Mouse (Mus musculus) megakaryocyte progenitor cell, adult 5-6 weeks (primary cell): ENCODE measurements at regions not wholly inside any gene's neighbourhood (a gene's known extent, or its start where the extent isn't known, plus 50 kb on each side); places are given as distances from the start of the nearest gene placed in this dataset.

ENCODE experiments used
- ATAC-seq: replicated peaks from 2 replicates; pipeline ENCODE4 v1.8.0; 2016; ENCODE audit warnings: mild to moderate bottlenecking, moderate TSS enrichment, inconsistent platforms; ENCODE audit not compliant: poor library complexity

DNA sequence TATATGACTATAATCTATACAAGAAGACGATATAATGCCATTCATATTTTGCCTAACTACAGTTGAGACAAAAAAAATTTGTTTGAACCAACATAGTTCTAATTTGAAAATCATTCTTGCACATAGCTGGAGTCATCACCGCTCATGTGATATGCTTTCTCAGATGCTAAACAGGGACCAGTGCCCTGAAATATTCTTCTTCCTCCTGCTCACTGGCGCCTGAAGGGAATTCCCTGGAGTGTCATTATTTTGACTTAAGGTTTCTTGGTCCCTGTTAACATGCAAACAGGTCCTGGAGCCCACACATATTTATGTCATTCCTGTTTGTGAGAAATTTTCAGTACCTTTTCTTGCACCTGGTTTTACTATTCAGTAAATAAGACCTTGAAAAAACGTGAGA, 177.5 kb upstream of the Syt1 start:
- ATAC-seq, result no peak

DNA sequence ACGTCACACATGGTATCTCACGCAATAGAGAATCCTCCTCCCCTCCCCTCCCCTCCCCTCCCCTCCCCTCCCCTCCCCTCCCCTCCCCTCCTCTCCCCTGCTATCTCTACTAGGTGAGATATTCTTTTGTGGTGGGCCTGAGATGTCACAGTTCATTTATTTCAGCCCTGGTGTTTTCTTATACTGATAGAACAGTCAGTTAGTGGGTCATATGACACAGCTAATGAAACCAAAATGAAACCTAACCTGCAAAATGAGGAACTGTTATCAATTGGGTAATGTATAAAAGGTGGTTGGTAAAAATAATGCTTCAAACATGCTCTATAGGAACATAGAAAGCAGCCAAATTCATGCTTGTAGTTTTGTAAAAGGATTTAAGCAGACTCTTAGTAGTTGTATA, 174.5 kb upstream of the Syt1 start:
- no peak for ATAC-seq

DNA sequence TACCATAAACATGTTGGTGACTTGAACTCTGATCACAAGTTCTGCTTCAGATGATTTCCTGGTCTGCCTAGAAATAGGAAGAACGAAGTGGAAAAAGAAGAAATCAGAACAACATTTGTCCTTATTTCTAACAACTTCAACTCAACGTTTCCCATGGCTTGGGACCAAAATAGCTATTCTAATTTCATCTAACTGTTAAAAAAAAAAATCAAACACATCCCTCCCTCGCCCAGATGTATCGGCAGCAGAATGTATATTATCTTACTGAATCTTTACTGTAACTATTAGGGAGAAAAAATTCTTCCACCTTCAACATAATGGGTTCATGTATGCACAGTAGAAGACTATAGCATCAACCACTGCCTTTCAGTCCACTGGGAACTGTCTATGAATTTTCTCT, 169.7 kb upstream of the Syt1 start:
- no peak for ATAC-seq

DNA sequence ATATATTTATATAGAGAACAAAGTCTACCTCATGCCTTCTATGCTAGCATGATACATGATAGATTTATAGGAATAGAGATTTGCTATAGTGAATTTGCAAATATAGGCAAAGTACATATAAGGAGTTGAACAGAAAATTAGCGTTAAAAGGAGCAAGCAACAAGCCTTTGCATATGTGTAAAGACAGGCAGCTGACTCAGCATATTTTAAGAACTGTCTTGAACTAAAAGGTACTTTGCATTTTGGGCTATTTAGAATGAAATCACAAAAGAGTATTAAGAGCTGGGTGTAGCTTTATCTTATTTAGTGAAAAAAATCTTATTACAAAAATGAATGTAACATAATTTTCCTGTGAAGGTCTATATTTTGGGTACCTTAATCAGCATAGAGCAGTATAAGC, 149.9 kb upstream of the Syt1 start:
- no peak for ATAC-seq

DNA sequence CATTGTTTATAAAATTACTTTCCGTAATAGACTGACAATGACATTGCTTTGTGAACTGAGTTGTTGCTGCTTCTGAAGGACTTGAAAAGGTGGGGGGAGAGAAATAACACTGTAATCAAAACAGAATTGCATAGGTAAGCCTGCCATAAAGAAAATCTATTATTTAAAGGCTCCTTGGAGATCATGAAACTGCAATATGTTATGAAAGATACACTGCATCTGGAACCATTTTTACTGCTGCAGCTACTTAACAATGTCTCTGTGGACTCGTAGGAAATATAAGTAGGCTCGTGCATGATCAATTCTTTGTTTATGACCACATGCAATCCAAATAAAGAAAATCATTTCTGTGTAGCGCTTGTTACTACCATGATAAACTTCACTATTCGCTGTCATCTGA, 145.0 kb upstream of the Syt1 start:
- ATAC-seq, result no peak

DNA sequence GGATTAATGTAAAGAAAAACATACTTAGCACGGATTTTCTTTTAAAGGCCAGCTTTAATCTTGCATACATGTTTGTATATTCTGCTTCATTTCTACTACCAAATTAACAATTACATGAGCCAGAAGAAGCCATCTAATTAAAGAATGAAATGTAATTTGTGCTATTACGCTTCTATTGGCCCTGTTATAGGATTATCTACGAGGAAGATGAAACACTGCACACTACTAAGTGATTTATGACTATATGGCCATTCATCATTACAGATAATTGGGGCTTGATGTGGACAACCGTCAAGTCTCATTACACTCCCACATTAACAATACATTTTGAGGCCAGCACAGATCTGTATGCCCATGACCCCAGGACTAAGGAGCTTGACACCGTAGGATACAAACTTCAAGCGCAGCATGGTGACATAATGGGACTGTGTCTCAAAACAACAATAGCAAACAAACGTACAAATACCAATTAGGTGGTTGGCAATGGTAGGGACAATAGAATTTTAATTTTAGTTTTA, 129.7 kb upstream of the Syt1 start:
- no peak for ATAC-seq

DNA sequence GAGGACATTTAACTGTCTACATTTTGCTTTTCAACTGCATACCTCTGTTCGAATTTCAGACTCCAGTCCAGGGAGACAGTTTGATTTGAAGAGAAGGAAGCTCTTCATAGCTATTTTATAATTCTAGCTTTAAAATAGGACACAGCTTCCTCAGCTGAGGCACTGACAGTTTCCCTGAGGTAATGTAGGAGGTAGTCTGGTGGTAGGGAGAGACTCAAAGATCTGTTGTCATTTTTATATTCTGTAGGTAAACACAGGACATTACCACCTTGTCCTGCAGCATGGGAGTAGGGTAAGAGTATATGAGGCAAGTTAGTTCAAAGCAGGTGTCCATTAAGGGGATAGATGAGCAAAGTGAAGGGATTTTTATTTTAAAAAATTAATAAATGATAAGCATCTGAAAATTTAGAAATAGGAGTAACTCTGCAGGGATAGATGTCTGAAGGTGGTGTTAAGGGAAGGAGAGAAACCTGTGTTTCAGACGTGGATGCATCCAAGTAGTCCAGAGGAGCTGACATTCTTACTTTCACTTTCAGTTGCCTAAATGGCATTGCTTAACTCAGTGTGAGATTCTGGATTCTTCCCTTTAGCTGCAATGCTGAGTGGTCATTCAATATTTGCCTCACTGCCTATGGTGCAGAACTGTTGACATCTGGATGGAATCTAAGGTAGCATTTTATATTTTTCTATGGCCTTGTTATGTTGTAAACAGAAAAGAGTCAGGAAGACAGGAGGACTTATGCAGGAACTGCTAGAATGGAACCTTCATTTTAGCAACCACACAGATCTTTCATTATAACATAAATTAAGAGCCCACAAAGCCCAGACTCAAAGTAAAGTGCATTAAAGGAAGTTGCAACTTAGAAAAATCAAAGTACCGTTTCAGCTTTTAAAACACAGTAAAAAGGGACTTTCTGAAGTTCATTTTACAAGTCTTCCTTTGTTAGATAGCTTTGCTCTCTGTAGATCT, 126.3 kb upstream of the Syt1 start:
- ATAC-seq, result peak; percentile 87

DNA sequence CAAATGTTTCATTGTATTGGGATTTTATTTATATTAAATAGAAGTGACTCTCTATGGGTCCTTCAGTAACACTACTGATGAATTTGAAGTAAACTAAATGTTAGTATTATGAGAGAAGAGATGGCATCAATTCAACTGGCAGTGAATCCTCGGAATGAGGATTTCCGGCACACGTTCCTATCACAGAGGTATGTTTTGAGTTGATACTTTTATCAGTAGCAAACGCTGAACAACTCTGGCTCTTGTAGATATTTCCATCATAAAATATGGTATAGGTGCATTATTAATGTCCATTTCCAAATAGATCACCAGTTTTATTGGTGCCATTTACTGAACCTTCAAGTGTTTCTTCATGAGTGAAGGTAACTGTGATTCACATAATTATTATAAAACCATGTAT, 123.7 kb upstream of the Syt1 start:
- no peak for ATAC-seq

DNA sequence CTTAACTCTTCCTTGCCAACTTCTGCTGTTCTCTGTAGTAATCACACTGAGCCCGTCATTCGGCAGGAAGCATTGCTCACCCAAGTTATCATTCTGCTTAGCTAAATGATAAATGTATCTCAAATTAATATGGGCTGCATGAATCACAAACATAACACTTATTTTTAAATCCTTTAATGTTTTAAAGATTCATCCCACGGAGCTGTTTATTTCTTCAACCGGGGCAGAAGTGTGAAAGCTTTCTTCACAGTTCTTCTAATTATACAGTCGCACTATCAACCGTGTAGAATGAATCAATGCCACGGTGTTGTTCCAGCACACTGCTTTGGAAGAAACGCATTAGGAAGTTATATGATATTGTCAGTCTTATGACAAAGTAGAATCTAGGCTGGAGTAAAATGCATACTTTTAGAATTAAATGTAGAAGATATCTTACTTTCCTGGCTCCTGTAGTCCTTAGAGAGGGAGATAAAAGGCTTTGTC, 121.3 kb upstream of the Syt1 start:
- no peak for ATAC-seq

DNA sequence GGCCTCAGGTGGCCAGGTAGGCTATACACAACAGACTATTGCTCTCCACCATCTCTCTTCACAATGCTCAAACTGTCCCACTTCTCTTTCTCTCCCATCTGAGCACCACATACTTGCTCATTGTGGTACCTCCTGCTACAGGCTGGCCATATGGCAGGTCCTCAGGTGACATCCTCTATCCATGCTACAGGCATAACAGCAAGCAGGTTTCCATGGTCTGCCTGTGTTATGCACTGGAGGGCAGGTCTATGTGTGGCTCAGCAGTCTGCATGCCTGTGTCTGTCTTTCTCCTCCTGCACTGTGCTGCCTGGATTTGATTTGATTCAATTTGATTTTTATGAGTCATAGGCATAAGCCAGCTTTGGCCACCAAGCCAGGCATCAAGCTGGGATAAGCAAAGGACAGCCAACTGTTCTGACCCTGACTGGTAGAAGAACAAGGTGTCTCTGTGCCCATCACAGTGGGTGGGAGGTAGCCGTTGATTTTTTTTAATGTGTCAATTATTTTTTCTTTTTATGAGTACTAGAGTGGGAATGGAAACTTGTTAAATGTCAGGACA, 118.8 kb upstream of the Syt1 start:
- no peak for ATAC-seq

DNA sequence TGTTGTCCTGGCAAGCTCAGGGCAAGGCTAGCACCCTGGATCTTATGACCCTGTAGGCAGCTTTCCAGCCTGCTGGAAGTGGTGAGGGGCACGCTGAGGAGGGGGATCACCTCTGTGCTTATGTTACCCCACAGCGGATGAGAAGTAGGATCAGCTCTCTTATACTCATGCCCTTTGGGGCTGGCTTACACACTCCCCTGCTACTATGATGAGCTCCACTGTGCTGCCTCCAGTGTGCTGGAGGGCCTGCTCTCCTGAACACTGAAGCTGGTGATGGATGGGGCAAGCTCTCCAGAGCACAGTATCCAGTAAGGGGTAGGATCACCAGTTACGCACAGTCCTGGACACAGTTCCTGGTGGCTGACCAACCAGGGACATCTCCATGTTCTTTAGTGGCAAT, 118.3 kb upstream of the Syt1 start:
- no peak for ATAC-seq

DNA sequence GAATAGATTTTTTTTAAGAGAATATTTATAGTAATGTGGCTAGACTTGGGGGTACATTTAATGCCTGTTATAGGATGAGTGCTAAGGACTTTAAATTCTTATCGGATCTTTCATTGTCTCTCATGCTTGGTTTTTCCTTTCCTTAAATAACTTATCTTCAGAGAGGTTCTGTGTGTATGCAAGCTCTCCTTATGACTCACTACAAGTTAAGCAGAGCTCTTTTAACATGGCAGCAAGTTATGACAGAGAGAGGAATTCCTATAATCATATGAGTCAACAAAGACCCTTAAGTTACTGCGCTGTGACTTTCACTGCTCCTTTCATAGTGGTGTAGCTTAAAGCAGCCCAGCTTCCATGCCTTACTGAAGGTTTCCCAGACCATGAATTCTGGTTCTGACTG, 115.9 kb upstream of the Syt1 start:
- ATAC-seq, result no peak

DNA sequence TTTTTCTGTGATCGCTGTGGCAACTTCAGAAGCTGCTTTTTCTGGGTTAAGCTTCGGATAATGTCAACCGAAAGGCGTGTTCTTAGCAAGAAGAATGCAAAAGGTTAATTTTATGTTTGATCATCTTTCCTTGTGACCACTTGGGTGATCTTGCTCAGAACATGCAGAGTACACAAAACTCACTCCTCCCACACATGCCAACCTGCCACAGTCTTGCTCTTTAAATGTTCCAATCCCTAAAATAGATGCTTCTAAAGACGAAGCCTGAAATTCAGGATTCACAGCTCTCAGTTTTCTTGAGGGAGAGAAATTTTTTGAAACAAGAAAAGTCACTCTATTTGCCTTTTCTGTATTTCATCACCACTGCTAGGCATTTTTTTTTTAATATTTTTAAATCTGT, 106.4 kb upstream of the Syt1 start:
- ATAC-seq, result no peak

DNA sequence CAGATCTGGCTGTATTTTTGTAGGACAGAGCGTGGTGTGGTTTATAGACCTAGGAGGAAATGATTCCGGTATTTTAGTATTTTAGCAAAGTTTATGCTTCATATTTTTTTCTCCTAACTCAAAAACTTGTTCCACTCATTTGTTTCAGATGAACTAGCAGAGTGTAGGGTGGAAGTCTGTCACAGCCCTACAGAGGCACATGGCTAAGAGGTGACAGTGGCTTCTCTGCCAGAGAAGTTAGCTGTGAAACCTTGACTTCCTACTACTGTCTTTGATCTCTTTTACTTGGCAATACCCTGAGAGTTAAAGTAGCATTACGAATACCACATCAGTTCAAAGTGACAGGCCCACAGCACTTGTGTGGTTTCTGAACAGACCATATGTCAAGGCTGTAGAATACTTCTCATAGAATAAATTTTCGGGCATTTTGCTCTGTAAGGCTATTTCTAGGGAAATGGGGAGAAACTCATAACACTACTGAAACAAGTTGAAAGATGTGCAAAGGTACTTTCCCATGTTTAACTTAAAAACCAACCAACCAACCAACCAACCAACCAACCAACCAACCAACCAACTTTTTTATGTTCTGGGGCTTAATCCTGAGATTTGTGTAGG, 104.3 kb upstream of the Syt1 start:
- no peak for ATAC-seq

DNA sequence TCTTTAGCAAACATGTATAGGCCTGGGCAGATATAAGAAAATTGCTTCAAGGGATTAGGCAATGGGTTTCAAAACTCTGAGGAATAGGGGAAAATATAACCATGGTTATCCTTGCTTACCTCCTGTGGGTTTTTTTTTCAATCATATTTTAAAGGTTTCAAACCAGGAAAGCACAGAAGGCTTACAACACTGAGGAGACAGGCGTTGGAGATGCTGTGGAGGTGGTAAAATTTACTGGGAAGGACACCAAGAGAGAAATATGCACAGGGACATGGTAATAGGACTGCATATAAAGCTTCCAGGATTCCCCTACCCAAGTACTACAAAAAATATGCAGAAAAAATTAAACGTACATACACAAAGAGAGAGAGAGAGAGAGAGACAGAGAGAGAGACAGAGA, 95.0 kb upstream of the Syt1 start:
- ATAC-seq, result no peak

DNA sequence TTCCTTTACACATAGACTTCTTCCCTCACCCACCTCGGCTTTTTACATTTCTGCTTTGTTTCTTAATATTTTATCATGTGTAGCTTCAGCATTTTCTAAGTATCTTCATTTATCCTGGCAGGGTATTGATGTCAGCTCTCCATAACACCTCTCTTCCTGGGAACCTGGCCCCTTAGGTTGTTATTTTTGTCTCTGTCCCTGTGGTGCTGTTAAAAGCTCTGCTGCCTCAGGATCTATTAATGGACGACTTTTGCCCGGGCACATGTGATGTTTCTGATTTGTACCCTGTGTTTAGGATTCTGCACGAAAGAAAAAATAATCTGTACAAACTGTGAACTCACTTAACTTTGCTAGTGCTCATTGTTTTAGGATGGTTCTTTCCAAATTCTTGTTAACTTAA, 81.4 kb upstream of the Syt1 start:
- ATAC-seq, result no peak

DNA sequence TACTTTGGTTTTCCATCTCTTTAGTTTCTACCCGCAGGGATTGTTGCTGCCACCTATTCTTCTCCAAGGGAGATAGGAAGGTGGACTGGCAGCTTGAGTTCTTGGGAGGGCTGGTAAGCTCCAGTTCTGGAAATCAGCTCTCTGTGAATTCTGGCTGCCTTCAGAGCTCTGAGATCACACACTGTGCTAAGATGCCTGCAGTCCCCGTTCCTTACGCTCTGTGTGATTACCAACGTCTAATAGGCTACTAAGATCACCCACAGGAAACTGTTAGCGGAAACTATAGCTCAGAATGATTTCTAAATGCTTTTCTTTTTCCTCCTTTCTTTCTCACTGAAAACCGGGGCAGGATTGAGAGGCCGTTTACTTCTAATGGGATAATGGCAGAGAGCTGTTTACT, 69.0 kb upstream of the Syt1 start:
- no peak for ATAC-seq

DNA sequence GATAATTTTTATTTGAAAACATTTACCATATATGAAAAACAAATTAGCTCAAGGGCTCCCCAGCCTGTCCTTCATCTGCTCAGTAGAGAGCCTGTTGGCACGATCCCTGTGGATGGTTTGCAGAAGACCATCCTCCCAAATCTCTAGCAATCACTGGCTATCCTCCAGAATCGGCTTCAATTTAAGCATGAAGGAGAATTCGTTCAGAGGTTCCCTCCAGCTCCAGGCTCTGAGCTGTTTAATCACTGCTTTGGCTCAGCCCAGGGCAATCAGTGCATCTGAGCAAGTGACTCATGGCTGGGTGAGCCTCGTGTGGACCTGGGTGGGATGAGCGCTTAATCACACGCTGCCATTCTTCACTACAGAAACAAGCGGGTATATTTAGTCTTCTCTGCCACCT, 63.4 kb upstream of the Syt1 start:
- ATAC-seq, result no peak
